Mouse (Mus musculus) limb, embryonic 11.5 days (tissue): ENCODE measurements around the gene Gm10135. TPM values are rescaled to one million over a fixed set of nuclear protein-coding genes. Genes with fewer than 3 reads are reported as not detected.
"Not testable (repeated sequence)": the region's sequence is repeated elsewhere in the genome, so short reads cannot be mapped to it uniquely, and the experiment has no call there.

Experiments
- ATAC-seq: fragments of 200-750 bp; cut with Nextera tagmentation; 2 replicates; pipeline ENCODE4 v1.8.0; 2017; ENCODE audit warnings: low read depth; ENCODE audit not compliant: insufficient number of reproducible peaks, low FRiP score, low TSS enrichment
- DNase-seq: peaks from one replicate; pipeline ENCODE4 v3.0.0-alpha.2; 2015; ENCODE audit warnings: low spot score
- H3K27ac ChIP-seq: fragments of 300-500 bp; sonication (generic); replicated peaks from 2 replicates; pipeline ENCODE4 v1.5.1; 2014; ENCODE audit warnings: low read depth, mild to moderate bottlenecking, low read length
- H3K27me3 ChIP-seq: fragments of 300-500 bp; sonication (generic); 2 replicates; pipeline ENCODE4 v1.6.1; 2014; ENCODE audit warnings: mild to moderate bottlenecking, low read length, mixed read lengths; ENCODE audit not compliant: control insufficient read depth, insufficient read depth
- H3K36me3 ChIP-seq: fragments of 300-500 bp; sonication (generic); 2 replicates; pipeline ENCODE4 v1.6.1; 2014; ENCODE audit warnings: mild to moderate bottlenecking, low read length, moderate library complexity, mixed read lengths; ENCODE audit not compliant: control insufficient read depth, insufficient read depth
- H3K4me1 ChIP-seq: fragments of 300-500 bp; sonication (generic); 2 replicates; pipeline ENCODE4 v1.6.1; 2014; ENCODE audit warnings: low read length, mixed read lengths; ENCODE audit not compliant: control insufficient read depth, insufficient read depth
- H3K4me2 ChIP-seq: fragments of 300-500 bp; sonication (generic); 2 replicates; pipeline ENCODE4 v1.6.1; 2014; ENCODE audit warnings: low read depth, mild to moderate bottlenecking, moderate library complexity; ENCODE audit not compliant: severe bottlenecking
- H3K4me3 ChIP-seq: fragments of 300-500 bp; sonication (generic); 2 replicates; pipeline ENCODE4 v1.5.1; 2014; ENCODE audit warnings: low read depth, low read length
- H3K9ac ChIP-seq: fragments of 300-500 bp; sonication (generic); 2 replicates; pipeline ENCODE4 v1.6.1; 2014; ENCODE audit warnings: mild to moderate bottlenecking, low read length
- H3K9me3 ChIP-seq: fragments of 300-500 bp; sonication (generic); 2 replicates; pipeline ENCODE4 v1.6.1; 2016; ENCODE audit warnings: low read length; ENCODE audit not compliant: control insufficient read depth
- WGBS: fragments of 180-500 bp; shearing (Covaris S2); extraction: QIAGEN DNeasy Blood & Tissue Kit; methylation state at CpG from one replicate; pipeline ENCODE4 v1.1.7; 2014; 5-methylcytosine and 5-hydroxymethylcytosine counted together
- polyA plus RNA-seq: library from polyadenylated mRNA; unstranded; fragments of >200 nt; fragmentation: Nextera tagmentation; extraction: Ambion mirVana; gene quantifications from 2 replicates; pipeline ENCODE4 v1.2.1, GENCODE M21; 2014

The Gm10135 gene
- polyA plus RNA-seq, 1 experiment from 2014 or later: not detected

DNA sequence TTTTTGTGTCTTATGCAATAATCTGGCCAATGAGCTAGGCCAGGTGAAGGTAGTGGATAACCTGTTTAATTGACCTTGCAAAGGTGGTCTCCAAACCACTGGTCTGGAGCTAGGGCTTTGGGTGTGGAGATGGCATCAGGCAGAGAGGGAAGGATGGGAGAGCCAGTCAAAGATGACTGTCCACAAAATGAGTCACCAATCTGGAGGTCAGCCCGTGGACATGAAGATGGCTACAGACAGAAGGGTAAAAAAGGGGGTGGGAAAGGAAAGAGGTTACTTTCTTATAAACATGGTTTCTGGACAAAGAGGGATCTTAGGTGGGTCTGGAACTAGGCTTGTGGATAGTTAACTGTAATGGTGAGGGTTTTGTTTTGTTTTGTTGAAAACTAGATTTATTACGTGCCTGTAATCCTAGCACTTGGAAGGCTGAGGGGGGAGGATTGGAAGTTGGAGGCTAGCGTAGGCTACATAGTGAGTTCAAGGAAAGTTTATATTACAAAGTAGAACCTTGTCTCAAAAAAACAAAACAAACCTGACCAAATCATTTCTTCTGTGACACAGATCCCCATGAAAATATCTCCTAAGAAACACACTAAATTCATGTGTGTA, 20.4 kb downstream of the Gm10135 start:
- DNase-seq: no peak
- WGBS: 57% methylated on average over 3 of the region's 3 CpGs

DNA sequence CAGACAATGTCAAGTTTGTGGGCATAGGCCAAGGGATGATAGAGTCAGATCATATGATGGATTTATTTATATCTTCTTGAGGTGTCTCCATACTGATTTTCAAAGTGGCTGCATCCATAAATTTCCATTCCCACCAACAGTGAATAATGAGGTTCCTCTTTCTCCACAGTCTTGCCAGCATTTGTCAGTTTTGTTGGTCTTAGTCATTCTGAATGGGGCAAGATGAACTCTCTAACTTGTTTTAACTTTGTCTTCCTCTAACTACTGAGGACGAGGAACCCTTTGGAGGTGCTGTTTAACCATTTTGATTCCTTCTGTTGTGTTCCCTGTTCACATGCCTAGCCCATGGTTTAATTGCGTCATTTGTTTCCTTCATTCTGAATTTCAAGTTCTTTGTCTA, 24.2 kb downstream of the Gm10135 start:
- no peak overlapping the region for H3K4me3 ChIP-seq
- H3K4me2 ChIP-seq: no peak overlapping the region
- no peak overlapping the region for H3K27ac ChIP-seq
- no peaks in the 10 kb centered on the region for H3K4me1 ChIP-seq
- H3K27me3 ChIP-seq: no peaks in the 10 kb centered on the region
- DNase-seq (no peak), ATAC-seq (no peak)
- H3K9ac ChIP-seq: no peak overlapping the region
- no peaks in the 10 kb centered on the region for H3K36me3 ChIP-seq
- H3K9me3 ChIP-seq: no peaks in the 10 kb centered on the region
- 85% methylated on average over 2 of the region's 2 CpGs for WGBS

More for the DNA sequence above, 20.4 kb downstream of the Gm10135 start:
- no peaks in the 10 kb centered on the region for H3K9me3 ChIP-seq
- no peak overlapping the region for H3K9ac ChIP-seq
- no peaks in the 10 kb centered on the region for H3K27me3 ChIP-seq
- no peak overlapping the region for H3K4me3 ChIP-seq
- H3K36me3 ChIP-seq: peaks cover 3% of the 10 kb centered on the region; the same call in 1 of the 2 replicates
- no peak overlapping the region for H3K4me2 ChIP-seq
- H3K4me1 ChIP-seq: no peaks in the 10 kb centered on the region
- no peak for ATAC-seq
- H3K27ac ChIP-seq: no peak overlapping the region

DNA sequence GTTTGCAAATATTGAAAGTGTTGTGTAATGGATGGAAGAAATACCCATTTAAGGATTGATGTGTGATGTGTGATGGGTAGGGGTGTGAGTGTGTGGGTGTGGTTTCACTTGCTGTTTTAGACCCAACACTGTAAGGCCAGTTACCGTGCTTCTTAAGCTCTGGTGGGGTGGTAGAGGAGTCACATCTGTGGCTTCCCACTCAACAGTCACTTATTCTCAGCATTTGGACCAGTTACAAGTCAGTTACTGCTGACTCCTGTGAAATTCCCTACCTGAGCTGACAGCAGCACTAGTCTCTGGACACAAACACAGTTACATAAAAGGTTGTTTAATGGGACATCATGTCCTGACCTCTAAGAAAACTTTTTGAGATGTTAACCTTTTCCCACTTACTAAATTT, 26.4 kb downstream of the Gm10135 start:
- Histone ChIP-seq H3K27me3 (no peaks in the 10 kb centered on the region), H3K4me1 (no peaks in the 10 kb centered on the region), H3K4me3 (no peak overlapping the region), H3K36me3 (no peaks in the 10 kb centered on the region), H3K9me3 (no peaks in the 10 kb centered on the region), H3K4me2 (no peak overlapping the region), H3K27ac (no peak overlapping the region), H3K9ac (no peak overlapping the region)
- ATAC-seq (no peak), DNase-seq (no peak)
- WGBS: 88% methylated on average over 1 of the region's 1 CpGs

DNA sequence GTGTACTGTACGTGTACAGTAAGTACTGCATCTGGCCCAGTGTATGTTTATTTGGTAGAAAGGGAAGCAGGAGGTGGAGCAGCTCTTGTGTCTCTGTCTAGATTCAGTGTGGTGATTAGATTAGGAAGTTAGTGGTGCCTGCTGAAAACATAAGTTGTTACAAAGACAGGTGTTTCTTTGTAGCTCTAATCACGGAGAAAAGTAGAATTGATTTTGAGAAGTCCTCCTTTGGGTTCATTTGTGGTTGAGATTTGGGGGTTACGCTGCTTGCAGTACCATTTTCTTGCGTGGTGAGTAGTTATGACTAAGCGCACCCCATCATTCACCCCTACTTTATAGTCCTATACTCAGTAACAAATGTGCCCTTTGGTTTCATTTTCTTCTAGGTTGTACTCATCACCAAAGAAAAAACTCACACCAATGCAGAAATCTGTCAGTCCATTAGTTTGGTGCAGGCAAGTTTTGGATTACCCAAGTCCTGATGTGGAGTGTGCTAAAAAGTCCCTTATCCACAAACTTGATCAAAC, 33.5 kb downstream of the Gm10135 start:
- no peaks in the 10 kb centered on the region for H3K36me3 ChIP-seq
- no peak overlapping the region for H3K4me3 ChIP-seq
- ATAC-seq (no peak), DNase-seq (no peak)
- H3K9ac ChIP-seq: no peak overlapping the region
- H3K4me2 ChIP-seq: no peak overlapping the region
- no peak overlapping the region for H3K27ac ChIP-seq
- H3K27me3 ChIP-seq: no peaks in the 10 kb centered on the region
- no peaks in the 10 kb centered on the region for H3K4me1 ChIP-seq
- WGBS: 97% methylated on average over 5 of the region's 5 CpGs
- no peaks in the 10 kb centered on the region for H3K9me3 ChIP-seq

DNA sequence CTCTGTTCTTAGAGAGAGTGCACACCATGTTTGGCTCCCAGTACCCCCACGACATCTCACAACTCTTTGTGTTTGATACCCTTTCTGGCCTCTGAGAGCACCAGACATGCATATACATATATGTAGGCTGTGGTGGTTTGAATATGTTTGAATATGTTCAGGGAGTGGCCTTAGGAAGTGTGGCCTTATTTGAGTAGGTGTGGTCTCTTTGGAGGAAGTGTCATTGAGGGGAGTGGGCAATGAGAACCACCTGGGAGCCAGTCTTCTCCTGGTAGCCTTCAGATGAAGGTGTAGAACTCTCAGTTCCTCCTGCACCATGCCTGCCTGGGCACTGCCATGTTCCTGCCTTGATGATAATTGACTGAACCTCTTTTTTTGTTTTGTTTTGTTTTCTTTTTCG, 35.2 kb downstream of the Gm10135 start:
- Histone ChIP-seq H3K4me2 (no peak overlapping the region), H3K4me1 (no peaks in the 10 kb centered on the region), H3K9me3 (no peaks in the 10 kb centered on the region), H3K4me3 (no peak overlapping the region), H3K36me3 (no peaks in the 10 kb centered on the region), H3K27ac (no peak overlapping the region), H3K9ac (no peak overlapping the region), H3K27me3 (no peaks in the 10 kb centered on the region)
- DNase-seq: no peak
- no peak for ATAC-seq
- WGBS: 95% methylated on average over 2 of the region's 2 CpGs

DNA sequence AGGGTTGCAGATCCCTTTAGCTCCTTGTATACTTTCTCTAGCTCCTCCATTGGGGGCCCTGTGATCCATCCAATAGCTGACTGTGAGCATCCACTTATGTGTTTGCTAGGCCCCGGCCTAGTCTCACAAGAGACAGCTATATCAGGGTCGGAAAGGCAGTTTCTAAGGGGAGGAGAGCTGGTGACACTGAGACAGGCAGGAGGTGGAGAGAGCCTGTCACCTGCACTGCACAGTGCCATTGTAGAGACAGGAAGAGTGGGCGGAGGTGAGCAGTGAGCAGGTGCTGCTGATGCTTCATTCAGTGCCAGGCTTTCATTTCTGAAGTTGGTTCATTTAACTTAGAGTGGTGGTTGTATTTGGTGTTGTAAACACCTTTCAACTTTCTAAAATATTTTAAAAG, 36.1 kb downstream of the Gm10135 start:
- not testable (repeated sequence) for H3K9ac ChIP-seq, ATAC-seq, H3K4me1 ChIP-seq, H3K36me3 ChIP-seq, H3K4me2 ChIP-seq, DNase-seq, H3K9me3 ChIP-seq, H3K27ac ChIP-seq, H3K27me3 ChIP-seq, H3K4me3 ChIP-seq
- 99% methylated on average over 3 of the region's 3 CpGs for WGBS

DNA sequence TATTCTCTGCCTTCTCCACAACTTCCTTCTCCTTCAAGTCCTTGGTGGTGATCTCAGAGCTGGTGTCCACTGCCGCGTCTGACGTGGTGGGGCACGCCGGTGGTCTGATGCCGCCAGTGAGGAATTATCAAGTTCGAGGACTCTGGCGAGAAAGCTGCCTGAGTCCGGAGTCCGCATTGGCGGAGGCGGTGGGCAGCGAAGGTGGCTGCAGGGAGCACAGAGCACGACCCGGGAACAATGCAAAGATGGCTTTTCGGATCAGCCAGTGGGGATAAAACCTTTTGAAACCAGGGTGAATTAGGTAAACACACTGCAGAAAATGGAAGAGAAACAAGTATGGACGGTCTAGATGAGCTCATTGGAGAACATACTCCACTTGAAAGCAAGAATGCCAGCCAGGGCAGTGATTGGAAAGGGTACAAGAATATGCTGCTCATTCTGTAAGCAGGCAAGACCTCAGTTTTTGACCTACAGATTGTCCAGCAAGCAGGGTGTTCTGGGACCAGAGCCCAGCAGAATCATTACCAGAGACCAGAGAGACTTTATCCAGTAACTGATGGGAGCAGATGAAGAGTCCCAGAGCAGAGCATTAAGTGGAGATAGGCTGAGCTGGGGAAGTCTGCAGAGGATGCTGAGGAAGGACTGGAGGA, 41.4 kb downstream of the Gm10135 start:
- no peaks in the 10 kb centered on the region for H3K36me3 ChIP-seq
- no peak overlapping the region for H3K9ac ChIP-seq
- H3K4me1 ChIP-seq: no peaks in the 10 kb centered on the region
- 94% methylated on average over 17 of the region's 17 CpGs for WGBS
- H3K9me3 ChIP-seq: no peaks in the 10 kb centered on the region
- no peak overlapping the region for H3K27ac ChIP-seq
- no peak overlapping the region for H3K4me3 ChIP-seq
- no peak overlapping the region for H3K4me2 ChIP-seq
- DNase-seq (no peak), ATAC-seq (no peak)
- no peaks in the 10 kb centered on the region for H3K27me3 ChIP-seq

DNA sequence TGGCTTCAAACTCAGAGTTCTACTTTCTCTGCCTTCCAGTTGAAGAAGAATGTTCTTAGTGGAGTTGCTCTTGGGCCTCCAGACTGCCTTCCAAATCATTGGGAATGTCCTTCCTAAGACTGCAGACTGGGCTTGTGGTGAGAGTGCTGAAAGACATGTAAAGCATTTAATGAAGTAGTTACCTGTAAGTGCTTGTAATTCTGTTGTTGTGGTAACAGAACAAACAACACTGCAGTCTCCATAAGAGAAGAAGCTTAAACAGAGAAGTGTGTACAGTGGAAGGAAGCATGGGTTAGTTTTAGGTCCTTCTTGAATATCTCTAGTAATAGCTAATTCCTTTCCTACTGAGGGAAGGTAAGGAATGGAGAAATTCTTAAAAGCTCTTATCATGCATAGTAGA, 47.4 kb downstream of the Gm10135 start:
- Histone ChIP-seq H3K4me3 (no peak overlapping the region), H3K27ac (no peak overlapping the region), H3K4me2 (no peak overlapping the region), H3K4me1 (no peaks in the 10 kb centered on the region), H3K36me3 (no peaks in the 10 kb centered on the region), H3K9me3 (no peaks in the 10 kb centered on the region), H3K27me3 (no peaks in the 10 kb centered on the region), H3K9ac (no peak overlapping the region)
- DNase-seq (no peak), ATAC-seq (no peak)
